Mouse (Mus musculus) monocyte, adult 5-6 weeks (primary cell): ENCODE results near the gene Rmnd5b. TPM values are rescaled to one million over a fixed set of nuclear protein-coding genes. Genes with fewer than 3 reads are reported as not detected.
"Not testable (repeated sequence)": the region's sequence is repeated elsewhere in the genome, so short reads cannot be mapped to it uniquely, and the experiment has no call there.

Experiments
- ATAC-seq: fragments of 153-309, 156-312 bp; replicated peaks from 2 replicates; pipeline ENCODE4 v1.8.0; 2017; ENCODE audit warnings: mild to moderate bottlenecking; ENCODE audit not compliant: low TSS enrichment, insufficient number of reproducible peaks, severe bottlenecking, poor library complexity, low FRiP score
- total RNA-seq: library from RNA; stranded (forward); fragments of 200-1000, 200-491, 200-594 nt; gene quantifications from 3 replicates; pipeline ENCODE4 v1.2.3, GENCODE M21; 2017

Gene Rmnd5b
- total RNA-seq, 1 experiment from 2014 or later, result 13.5 TPM

DNA sequence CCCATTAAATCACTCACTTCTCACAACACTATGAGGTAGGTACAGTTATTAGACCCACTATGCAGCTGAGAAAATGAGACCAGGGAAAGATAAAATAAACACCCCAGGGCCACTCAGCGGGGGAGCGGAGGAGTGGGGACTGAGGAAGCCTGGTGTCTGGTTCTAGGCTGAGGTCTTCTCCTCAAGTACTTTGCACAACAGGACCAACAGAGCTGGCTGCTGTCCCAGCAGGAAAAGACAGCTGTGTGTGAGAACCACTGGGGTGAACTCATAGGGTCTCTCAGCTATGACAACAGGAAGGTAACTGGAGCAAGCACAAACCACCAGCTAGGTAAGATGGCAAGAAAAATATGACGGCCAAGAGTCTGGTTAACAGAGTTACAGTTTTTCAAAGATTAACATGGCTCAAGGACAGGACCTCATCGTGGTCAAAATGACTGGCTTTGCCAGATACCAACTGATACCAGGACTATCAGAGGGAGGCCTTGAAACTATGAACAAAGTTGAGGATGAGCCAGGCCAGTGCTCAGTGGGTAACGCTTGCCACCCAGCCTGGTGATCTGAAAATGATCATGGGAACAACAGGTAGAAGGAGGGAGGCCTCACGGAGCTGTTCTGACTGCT lies 3.5 kb downstream of the Rmnd5b start:
- no peak for ATAC-seq

DNA sequence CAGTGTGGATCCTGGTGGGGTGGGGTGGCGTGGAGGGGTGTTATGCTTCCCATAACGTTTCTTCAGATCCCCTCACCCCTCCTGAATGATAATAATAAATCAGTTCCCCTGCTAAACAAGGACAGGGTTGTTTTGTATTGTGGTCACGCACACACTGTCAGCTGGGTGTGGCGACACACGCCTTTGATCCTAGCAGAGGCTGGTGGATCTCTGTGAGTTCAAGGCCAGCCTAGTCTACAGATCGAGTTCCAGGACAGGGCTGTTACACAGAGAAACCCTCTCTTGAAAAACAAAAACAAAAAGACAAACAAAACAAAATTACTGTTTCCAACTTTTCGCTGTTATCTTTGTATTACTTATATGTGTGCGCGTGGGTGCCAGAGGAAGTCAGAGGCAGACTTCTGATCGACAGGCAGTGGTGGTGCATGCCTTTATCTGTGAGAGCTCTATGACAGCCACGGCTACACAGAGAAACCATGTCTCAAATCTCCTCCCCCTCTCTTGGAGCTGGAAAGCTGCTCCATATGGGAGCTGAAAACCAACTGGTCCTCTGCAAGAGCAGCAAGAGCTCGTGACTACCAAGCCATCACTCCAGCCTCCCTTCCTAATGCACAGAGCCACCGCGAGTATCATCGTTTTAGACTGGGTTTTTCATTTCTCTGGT lies 5.9 kb downstream of the Rmnd5b start:
- ATAC-seq, result no peak

DNA sequence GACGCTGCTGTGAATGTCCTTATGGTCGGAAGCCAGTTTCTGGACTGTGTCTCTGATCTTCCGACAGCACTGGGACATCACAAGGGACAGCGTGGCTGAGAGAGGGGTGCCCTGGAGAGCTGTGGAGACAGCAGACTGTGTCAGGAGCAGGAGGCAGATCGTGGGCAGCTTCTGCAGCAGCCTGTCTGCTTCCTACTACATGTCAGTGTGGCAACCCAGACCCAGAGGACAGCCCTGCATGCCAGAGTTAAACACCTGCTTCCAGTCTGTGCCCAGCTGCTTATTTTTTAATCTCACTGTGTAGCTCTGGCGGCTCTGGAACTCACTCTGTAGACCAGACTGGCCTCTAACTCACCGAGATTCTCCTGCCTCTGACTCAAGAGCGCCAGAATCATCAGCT lies 7.8 kb downstream of the Rmnd5b start:
- ATAC-seq, result no peak

DNA sequence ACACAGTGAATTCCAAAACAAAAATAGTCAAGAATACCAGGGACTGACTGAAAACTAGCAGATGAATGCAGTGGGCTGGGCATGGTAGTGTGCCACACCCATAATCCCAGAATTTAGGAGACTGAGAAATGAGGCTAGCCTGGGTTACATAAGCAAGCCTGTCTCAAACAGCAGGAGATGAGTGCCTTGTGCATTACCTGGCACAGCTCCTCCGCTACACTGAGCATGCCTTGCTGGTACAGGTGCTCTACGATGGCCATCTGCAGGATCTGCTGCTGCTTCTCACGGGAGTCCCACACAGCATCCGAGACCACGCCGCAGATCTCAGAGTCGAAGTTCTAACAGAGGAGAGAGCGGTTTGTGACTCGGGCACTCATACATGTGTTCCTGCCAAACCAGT lies 8.3 kb downstream of the Rmnd5b start:
- no peak for ATAC-seq

DNA sequence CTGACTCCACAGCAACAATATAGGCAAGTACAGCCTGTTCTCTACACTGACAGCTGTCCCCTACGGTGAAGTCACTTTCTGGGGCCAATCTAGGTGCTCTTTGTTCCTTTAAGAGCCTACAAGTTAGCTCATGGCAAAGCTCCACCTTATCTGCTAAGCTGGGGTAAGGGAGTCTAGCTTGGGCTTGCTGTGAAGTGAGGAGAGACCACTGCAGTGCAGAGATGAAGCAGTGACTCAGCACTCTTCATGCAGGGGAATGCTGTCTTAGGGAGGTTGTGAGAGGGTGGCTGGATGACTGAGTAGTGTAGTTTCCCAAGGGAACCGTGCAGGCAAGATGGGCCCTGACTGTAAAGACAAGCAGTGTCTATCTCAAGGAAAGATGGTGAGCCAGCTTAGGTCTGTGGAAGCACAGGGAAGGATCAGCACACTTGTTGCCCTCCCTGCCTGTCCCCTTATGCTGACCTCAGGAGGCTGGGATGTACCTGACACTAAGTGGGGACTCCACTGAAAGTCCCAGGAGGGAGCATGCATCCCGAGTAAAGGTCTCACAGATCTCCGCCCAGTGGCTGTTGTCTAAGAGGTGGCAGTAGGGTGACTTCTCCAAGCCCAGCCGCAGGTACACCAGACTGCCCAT lies 10.4 kb downstream of the Rmnd5b start:
- ATAC-seq, result no peak

DNA sequence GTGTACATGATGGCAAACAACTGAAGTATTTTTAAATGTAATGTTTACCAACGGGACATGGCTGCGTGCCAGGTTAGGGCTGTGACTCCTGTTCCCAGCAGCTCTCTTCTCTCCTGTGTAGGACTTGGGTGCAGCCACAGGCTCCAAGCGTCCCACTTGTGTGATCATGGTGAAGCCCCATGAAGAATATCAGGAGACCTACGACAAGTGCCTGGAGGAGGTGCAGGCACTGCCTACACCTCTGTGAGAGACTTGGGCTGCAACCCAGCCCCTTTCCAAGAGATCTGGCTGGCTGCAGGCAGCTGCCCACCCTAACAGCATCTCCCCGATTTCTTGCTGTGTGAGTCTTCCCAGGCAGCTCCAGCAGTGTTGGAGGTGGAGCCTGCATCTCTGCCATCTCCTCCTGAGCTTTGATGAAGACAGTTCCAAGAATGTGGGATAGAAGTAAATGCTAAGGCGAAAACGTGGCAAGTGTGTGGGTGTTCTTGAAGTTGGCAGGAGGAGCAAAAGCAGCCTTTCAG lies 12.7 kb downstream of the Rmnd5b start:
- ATAC-seq, result no peak

DNA sequence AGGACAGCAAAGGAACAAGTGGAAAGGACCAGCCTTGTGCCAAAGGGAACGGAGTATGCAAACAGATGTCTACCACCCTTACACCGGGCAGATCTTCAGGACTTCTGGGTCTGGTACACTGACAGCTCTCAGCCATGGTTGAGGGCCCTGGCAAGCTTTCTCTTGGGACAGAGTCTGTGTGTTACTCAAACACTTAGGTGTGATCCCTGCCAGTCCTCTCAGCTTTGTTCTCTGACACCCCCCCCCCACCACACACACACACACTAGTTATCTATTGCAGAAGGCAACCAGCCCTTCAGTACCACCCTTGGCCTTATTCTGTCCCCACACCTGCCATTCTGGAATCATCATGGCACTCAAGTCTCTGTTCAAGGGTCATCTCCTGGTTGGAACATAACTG lies 13.9 kb downstream of the Rmnd5b start:
- ATAC-seq, result no peak

DNA sequence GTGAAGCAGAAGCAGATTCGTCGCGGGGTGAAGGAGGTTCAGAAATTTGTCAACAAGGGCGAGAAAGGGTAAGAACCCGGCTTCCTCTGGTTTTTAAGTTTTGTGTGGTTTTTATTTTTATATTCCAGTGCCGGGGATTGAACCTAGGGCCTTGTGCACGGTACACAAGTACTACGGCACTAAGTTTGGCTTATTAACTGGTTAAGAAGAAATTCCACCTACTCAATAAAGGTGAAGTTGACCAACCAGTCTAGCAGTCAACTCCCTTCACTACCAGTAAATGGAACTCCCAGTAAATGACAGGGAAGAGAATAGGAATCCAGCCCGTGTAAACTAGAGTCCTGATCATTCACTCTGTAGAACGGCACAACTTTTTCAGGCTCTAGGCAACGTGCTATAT lies 15.6 kb downstream of the Rmnd5b start:
- no peak for ATAC-seq

DNA sequence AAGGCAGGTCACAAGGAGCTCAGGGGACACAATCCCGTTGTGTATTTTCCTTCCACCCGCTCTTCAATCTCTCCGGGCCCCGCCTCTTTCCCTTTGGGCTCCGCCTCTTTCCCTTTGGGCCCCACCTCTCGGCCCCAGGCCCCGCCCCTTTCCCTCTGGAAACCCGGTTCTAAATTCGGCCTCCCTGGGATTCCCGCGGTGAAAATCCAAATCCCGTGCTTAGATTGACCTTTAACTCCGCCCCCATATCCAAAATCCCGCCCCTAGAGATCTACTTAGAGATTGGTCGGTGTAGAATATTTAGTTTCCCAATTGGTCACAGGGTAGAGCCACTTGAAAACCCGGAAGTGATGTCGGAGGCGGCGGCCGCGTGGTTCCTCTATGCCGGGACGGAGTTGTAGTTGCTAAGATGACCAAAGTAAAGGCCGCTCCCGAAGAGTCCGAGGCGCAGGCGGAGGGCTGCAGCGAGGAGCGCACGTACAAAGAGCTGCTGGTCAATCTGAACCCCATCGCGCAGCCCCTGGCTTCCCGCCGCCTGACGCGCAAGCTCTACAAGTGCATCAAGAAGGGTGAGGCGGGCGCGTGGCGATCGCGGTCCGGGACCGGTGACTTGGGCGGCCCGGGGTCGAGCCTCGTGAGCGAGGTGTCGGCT lies 16.2 kb downstream of the Rmnd5b start, which contains the start of gene Nhp2:
Gene Nhp2, plus strand, starts transcription at position 327 of the 652 bp plus-strand sequence.
- peak; percentile 83 for ATAC-seq

DNA sequence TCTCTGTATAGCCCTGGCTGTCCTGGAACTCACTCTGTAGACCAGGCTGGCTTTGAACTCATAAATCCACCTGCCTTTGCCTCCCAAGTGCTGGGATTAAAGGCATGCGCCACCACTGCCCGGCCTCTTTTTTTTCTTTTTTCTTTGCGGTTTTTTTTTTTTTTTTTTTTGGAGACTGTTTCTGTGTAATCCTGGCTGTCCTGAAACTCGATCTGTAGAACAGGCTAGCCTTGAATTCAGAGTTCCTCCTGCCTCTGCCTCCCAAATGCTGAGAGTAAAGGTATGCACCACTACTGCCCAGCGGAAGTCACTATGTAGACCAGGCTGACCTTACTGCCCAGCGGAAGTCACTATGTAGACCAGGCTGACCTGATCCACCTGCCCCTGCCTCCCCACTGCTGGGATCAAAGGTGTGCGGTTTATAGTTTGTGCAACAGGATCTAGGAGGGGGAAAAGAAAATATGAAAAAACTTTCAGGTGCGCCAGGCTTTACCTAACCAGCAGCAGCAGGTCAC lies 16.7 kb downstream of the Rmnd5b start:
- ATAC-seq, result no peak

DNA sequence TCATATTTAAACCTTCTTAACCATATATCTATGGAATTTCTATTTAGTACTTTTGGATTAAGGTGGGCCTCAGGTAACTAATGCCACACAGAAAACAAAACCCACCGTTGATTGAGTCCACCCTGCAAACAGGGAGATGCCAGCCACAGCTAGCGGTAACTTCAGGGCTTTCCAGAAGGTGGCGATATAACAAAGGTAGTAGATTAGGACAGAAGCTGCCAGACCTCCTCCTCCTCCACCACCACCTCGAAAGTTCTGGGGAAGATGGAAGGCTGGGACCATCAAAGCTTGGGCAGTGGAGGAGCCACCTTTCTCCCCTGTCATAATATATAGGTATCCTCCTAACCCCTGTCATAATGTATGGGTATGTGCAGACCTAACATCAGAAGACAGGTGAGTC lies 18.0 kb downstream of the Rmnd5b start:
- ATAC-seq, result peak; percentile 59

DNA sequence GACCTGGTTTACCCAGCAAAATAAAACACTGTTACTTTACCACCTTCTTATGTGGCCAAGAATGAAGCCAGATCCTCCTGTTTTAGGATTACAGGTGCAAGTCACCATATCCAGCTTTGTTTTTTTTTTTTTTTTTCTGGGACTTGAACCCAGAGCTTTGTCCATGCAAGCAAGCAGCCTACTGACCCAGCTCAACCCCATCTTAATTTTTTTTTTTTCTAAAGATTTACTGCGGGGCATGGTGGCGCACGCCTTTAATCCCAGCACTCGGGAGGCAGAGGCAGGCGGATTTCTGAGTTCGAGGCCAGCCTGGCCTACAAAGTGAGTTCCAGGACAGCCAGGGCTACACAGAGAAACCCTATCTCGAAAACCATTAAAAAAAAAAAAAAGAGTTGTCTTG lies 19.6 kb downstream of the Rmnd5b start:
- not testable (repeated sequence) for ATAC-seq

DNA sequence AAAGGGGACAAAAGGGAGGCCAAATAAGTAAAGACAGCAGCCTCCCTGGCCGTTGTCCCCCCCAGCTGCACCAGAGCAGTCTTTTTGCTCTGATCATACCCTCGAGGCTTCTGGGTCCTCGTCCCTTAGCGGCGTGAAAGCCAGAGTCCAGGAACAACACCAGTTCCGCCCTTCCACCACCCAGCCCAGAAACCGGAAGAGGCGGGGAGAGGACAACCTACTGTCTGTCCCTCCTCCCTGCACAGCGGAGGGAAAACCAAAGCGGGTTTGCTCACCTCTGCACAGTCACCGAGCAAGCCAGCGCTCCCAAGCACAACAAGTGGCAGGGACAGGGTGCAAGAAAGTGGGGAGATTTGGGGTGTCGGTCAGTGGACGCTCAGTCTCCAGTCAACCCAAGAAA lies 20.1 kb downstream of the Rmnd5b start:
- ATAC-seq, result peak; percentile 74

DNA sequence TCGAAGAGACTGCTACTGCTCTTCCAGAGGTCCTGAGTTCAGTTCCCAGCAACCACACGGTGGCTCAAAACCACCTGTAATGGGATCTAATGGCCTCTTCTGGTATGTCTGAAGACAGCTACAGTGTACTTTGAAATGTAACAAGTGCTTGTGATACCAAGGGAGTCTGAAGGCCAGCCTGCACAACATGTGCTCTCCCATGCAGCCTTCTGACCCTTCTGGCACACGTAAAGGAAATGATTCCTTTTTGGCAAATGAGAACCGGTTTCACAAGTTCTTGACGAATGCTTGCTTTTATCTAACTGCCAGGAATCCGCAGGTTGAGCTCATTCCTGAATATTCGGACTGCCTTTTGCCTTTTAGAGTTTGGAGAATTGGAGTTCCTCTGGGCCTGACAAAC lies 20.6 kb downstream of the Rmnd5b start:
- no peak for ATAC-seq

DNA sequence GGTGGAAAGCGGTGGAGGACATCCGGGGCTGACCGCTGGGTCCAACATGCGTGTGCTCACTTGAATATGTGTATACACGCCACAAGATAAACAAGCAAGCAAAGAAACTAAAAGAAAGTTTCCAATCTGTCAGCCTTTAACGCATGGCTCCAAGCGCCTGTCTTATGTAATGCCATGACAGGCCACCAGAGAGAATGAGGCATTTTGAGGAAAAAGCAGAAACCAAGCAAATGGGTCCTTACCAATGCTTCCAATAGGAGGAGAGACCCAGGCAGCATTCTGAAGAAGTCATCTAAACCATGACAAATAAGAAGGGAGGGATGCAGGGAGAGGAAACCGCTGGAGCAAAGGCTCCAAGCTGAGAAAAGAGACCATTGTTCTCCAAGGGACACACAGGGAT lies 21.4 kb downstream of the Rmnd5b start:
- no peak for ATAC-seq

DNA sequence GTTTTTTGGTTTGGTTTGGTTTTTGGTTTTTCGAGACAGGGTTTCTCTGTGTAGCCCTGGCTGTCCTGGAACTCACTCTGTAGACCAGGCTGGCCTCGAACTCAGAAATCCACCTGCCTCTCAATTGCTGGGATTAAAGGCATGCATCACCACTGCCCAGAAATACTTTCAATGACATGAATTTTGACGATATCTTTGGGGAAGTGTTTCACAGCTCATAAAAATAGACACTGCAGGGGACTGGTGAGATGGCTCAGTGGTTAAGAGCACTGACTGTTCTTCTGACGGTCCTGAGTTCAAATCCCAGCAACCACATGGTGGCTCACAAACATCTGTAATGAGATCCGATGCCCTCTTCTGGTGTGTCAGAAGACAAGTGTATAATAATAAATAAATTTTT lies 25.8 kb downstream of the Rmnd5b start:
- not testable (repeated sequence) for ATAC-seq

DNA sequence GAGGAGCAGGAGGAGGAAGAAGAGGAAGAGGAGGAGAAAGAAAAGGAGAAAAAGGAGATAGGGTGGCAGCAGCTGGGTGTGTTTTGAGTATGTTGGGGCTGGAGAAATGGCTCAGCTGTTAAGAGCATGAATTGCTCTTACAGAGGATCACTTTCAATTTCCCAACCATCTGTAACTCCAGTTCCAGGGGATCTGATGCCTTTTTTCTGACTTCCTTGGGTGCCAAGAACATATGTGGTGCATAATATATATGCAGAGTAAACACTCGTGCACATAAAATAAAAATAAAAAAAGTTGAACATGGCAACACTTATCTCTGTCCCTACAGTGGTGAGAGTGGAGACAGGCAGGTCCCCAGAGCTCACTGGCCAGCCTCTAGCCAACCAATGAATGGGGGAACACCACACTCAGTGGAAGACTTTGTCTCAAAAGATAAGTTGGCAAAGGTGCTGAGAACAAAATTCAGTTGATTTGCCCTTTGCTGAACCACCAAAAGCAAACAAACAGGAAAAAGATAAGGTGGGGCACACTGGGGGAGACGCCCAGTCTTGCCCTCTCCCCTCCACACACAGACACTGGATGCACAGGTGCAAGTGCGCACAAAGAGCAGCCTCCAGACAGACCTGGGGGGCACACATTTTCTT lies 26.3 kb downstream of the Rmnd5b start:
- no peak for ATAC-seq

DNA sequence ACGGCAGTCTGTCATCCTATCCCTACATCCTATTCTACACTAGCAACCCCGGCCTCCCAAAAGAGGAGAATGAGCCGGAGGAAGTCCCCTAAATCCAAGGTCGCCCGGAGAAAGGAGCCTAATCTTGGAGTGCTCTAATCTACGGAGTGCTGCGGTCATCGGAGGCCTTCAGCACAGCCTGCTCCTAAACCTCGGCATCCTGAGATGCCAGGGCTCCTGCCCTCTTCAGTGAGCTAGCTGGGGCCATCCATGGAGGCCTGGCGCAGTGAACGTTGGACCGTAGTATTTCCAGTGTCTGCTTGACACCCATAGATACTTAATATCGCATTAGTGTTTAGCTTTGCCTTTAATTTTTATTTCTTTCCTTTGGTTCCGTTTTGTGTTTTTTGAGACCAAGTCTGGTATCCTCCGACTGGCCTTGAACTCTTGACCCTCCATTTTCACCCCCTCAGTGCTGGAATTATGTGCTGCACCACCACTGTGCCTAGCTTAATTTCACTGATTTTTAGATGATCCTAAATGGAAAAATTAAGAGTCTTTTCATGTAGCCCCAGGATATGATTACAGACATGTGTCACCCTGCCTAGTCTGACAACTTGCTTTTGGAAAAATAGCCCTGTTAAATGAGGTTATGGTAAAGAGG lies 28.5 kb downstream of the Rmnd5b start:
- no peak; the same call in 1 of the 2 replicates for ATAC-seq
